Mouse (Mus musculus) intestine, embryonic 15.5 days (tissue): ENCODE data around the gene Ugt1a7c. TPM values are rescaled to one million over a fixed set of nuclear protein-coding genes. Genes with fewer than 3 reads are reported as not detected.
"Not testable (repeated sequence)": the region's sequence is repeated elsewhere in the genome, so short reads cannot be mapped to it uniquely, and the experiment has no call there.

Source experiments
- ATAC-seq: fragments of 200-750 bp; cut with Nextera tagmentation; 2 replicates; pipeline ENCODE4 v1.8.0; 2017; ENCODE audit warnings: moderate TSS enrichment, moderate library complexity
- H3K27ac ChIP-seq: fragments of 300-500 bp; sonication (generic); 2 replicates; pipeline ENCODE4 v1.5.1; 2015; ENCODE audit warnings: mild to moderate bottlenecking, inconsistent platforms
- H3K27me3 ChIP-seq: fragments of 300-500 bp; sonication (generic); replicated peaks from 2 replicates; pipeline ENCODE4 v1.6.1; 2015; ENCODE audit warnings: inconsistent platforms
- H3K36me3 ChIP-seq: fragments of 300-500 bp; sonication (generic); 2 replicates; pipeline ENCODE4 v1.6.1; 2015; ENCODE audit warnings: inconsistent platforms
- H3K4me1 ChIP-seq: fragments of 300-500 bp; sonication (generic); replicated peaks from 2 replicates; pipeline ENCODE4 v1.6.1; 2015; ENCODE audit warnings: inconsistent platforms
- H3K4me2 ChIP-seq: fragments of 300-500 bp; sonication (generic); replicated peaks from 2 replicates; pipeline ENCODE4 v1.6.1; 2015; ENCODE audit warnings: mild to moderate bottlenecking, inconsistent platforms
- H3K4me3 ChIP-seq: fragments of 300-500 bp; sonication (generic); replicated peaks from 2 replicates; pipeline ENCODE4 v1.5.1; 2015; ENCODE audit warnings: inconsistent platforms
- H3K9ac ChIP-seq: fragments of 300-500 bp; sonication (generic); 2 replicates; pipeline ENCODE4 v1.6.1; 2015; ENCODE audit warnings: inconsistent platforms
- H3K9me3 ChIP-seq: fragments of 300-500 bp; sonication (generic); 2 replicates; pipeline ENCODE4 v1.6.1; 2016; ENCODE audit warnings: inconsistent platforms
- WGBS: fragments of 180-500 bp; shearing (Covaris S2); methylation state at CpG from one replicate; pipeline ENCODE4 v1.1.7; 2015; 5-methylcytosine and 5-hydroxymethylcytosine counted together
- polyA plus RNA-seq: library from polyadenylated mRNA; unstranded; fragments of >200 nt; fragmentation: Nextera tagmentation; extraction: Ambion mirVana; gene quantifications from 2 replicates; pipeline ENCODE4 v1.2.1, GENCODE M21; 2015

Gene Ugt1a7c
- polyA plus RNA-seq, 1 experiment from 2014 or later, result 49.1 TPM

DNA sequence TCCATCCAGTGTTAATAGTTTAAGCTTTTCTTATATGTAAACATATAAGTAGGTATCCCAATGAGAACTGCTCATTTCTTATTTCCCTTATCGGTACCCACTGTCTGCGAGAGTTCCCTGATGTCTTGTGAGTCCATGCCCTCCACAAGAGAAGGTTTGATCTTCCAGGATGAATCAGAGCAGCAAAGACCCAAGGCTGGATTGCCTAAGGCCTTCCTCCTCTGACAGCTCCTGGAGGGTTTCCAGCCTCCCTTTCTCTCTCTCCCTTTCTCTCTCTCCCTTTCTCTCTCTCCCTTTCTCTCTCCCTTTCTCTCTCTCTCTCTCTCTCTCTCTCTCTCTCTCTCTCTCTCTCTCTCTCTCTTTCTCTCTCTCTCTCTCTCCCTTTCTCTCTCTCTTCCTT is 34.2 kb downstream of the Ugt1a7c start:
- ATAC-seq, H3K9me3 ChIP-seq, H3K27me3 ChIP-seq, H3K27ac ChIP-seq, H3K4me1 ChIP-seq, H3K36me3 ChIP-seq, H3K9ac ChIP-seq, H3K4me3 ChIP-seq, H3K4me2 ChIP-seq: not testable (repeated sequence)
- WGBS, result 79% methylated on average over 2 of the region's 2 CpGs

DNA sequence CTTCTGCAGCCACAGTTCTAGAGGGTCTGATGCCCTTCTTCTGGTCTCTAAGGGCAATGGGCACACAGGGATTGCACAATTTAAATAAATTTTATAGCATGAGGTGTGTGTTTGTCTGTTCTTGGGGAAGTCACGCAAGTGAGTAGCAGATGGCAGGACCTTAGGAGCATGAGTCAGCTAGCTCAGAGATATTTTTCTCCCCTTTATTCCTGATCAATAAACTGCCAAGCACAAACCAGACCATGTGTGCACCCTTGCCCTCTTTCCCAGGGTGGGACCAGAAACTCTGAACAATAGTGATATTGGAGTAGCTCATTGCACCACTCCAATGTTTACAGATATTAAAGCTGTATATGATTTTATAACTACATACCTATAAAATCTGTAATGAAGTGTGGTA is 35.4 kb downstream of the Ugt1a7c start:
- ATAC-seq, result peak; percentile 67

DNA sequence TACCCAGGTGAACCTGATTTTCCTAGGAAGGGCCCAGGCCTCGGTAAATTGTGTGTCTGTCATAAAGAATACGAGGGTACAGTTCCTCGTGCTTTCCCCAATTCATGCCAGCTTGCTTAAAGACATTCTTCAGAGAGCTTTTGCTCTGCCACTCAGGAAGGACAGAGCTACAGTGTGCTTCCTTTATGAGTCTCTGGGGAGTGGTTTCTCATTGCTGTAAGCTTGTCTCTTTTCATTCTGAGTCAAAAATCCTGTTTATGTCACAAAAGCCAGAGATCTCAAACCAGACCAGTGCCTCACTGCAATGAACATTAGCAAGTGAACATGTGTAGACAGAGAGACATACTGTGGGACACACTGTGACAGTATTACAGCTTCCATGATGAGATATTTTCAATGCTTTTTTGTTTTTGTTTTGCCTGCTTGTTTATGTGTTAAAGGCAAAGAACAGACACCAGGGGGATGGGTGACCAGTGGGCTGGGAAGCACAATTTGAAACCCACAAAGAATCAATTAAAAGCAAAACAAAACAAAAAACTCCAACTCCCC is 39.1 kb downstream of the Ugt1a7c start:
- WGBS, result 64% methylated on average over 3 of the region's 3 CpGs
- H3K4me2 ChIP-seq, result no peak overlapping the region
- no peaks in the 10 kb centered on the region for H3K9me3 ChIP-seq
- H3K4me3 ChIP-seq, result no peak overlapping the region
- H3K27ac ChIP-seq, result peak overlapping the region; percentile 61; the same call in 1 of the 2 replicates
- no peak overlapping the region for H3K9ac ChIP-seq
- H3K27me3 ChIP-seq, result no peaks in the 10 kb centered on the region
- H3K36me3 ChIP-seq, result no peaks in the 10 kb centered on the region
- peaks cover 10% of the 10 kb centered on the region for H3K4me1 ChIP-seq
- ATAC-seq, result no peak

More for the DNA sequence above, 35.4 kb downstream of the Ugt1a7c start:
- H3K4me3 ChIP-seq, H3K9ac ChIP-seq, H3K4me2 ChIP-seq, H3K36me3 ChIP-seq, H3K27ac ChIP-seq, H3K9me3 ChIP-seq, H3K27me3 ChIP-seq: not testable (repeated sequence)
- 59% methylated on average over 1 of the region's 1 CpGs for WGBS
- peaks cover 10% of the 10 kb centered on the region for H3K4me1 ChIP-seq

DNA sequence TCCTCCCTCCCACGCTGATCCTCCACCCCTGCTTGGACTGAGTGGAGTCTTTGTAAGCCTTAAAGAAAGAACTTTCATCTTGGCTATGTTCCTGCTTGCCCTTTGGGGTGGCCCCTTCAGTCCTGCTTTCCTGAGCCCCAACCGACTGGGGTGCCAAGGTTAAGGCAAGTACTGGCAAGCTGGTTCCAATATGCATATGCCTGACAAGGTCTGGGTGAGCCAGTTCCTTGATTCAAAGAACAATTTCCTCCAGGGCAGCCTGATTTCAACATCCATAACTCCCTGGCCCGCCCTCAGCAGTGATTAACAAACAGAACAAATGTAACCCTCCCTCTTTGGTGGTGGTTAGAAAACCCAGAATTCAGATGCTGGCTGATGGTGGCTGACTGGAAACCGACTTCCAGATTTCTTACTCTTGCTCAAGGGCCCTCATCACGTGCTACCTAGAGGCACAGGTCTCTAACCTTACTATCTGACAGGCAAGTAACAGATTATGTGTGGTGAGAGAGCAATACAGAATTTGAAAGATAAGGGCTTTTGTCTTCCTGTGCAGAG is 39.7 kb downstream of the Ugt1a7c start, which contains the start of gene Ugt1a6a:
Gene Ugt1a6a, plus strand, starts transcription at position 353 of the 555 bp plus-strand sequence.
- not testable (repeated sequence) for H3K36me3 ChIP-seq, H3K9me3 ChIP-seq, H3K4me2 ChIP-seq, H3K4me3 ChIP-seq, H3K9ac ChIP-seq, H3K27me3 ChIP-seq
- 36% methylated on average over 4 of the region's 5 CpGs for WGBS
- ATAC-seq, result peak; percentile 56
- Histone ChIP-seq H3K4me1 (peaks cover 10% of the 10 kb centered on the region), H3K27ac (peak within 1 kb of the TSS; percentile 61; the same call in 1 of the 2 replicates)

DNA sequence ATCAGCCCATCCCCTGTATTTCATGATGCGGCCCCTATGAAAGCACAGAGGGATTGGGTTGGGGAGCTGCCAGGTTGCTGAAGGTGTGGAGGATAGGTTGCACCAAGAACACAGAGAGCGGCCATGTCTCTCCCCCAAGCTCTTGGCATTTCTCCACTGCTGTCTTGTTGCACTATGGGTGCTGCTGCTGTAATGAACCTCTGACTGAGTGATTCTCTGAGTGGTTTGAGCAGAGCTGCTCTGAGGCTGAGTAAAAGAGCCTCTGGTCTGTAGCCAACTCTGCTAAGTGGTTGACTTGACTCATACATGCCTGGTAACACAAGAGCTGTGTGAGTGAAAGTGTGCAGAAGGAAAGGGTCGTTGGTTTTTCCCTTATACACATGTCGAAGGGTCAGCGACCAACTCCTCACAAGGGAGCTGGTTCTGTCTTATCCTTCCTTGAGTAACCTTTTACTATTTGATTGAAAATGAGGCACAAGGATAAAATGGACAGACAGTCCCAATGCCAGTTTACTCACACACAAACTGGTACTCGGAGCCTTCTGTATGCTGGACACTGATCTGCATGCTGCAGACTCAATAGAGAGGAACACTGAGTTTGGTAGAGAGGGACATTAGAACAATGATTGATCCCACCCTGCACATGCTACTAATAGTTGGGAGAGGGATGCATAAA is 40.5 kb downstream of the Ugt1a7c start:
- WGBS, result 85% methylated on average over 6 of the region's 6 CpGs
- ATAC-seq, H3K27ac ChIP-seq: not testable (repeated sequence)

DNA sequence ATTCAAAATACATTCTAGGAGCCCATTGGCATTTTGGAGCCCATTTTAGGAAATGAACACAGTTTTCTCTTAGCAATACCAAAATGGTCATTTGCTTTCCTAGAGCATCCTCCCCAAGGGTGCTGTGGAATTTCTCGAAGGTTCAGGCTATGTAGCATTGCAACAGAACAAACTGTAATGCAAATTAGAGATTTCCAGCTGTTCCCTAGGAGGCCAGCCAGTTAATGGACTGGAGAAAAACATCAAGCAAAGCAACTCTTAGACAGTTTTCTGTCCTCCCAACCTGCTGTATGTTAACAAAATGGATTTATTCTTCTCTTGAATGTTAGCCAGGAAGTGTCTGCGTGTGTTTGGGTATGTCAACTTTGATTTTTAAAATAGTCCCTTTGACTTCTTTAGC is 41.8 kb downstream of the Ugt1a7c start:
- no peaks in the 10 kb centered on the region for H3K27me3 ChIP-seq
- H3K27ac ChIP-seq, result no peak overlapping the region
- 81% methylated on average over 2 of the region's 2 CpGs for WGBS
- no peak overlapping the region for H3K4me2 ChIP-seq
- H3K9ac ChIP-seq, result no peak overlapping the region
- no peaks in the 10 kb centered on the region for H3K9me3 ChIP-seq
- H3K36me3 ChIP-seq, result no peaks in the 10 kb centered on the region
- no peak overlapping the region for H3K4me3 ChIP-seq
- peaks cover 10% of the 10 kb centered on the region for H3K4me1 ChIP-seq
- ATAC-seq, result no peak

More for the DNA sequence above, 40.5 kb downstream of the Ugt1a7c start:
- H3K27me3 ChIP-seq, H3K36me3 ChIP-seq, H3K4me3 ChIP-seq, H3K9ac ChIP-seq, H3K9me3 ChIP-seq, H3K4me2 ChIP-seq: not testable (repeated sequence)
- peaks cover 10% of the 10 kb centered on the region for H3K4me1 ChIP-seq

DNA sequence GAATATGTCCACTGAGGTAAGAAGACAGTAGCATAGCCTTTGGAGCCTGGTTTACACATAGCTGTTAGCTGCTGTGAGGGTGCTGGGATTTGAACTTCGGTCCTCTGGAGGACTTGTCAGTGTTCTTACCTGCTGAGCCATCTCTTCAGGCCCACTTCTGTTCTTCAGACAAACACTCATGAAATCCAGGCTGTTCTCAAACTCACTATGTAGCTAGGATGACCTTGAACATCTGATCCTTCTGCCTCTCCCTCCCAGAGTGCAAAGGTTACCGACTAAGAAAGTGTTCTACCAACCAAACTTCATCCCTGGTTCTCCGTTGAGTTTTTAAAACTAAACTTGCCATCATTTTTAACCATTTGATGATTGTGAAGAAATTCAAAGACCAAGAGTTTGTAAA is 42.4 kb downstream of the Ugt1a7c start:
- no peaks in the 10 kb centered on the region for H3K9me3 ChIP-seq
- no peak overlapping the region for H3K27ac ChIP-seq
- no peak overlapping the region for H3K4me3 ChIP-seq
- no peak overlapping the region for H3K4me2 ChIP-seq
- 74% methylated on average over 3 of the region's 3 CpGs for WGBS
- no peaks in the 10 kb centered on the region for H3K27me3 ChIP-seq
- H3K9ac ChIP-seq, result no peak overlapping the region
- H3K4me1 ChIP-seq, result peaks cover 10% of the 10 kb centered on the region
- H3K36me3 ChIP-seq, result no peaks in the 10 kb centered on the region
- no peak for ATAC-seq

DNA sequence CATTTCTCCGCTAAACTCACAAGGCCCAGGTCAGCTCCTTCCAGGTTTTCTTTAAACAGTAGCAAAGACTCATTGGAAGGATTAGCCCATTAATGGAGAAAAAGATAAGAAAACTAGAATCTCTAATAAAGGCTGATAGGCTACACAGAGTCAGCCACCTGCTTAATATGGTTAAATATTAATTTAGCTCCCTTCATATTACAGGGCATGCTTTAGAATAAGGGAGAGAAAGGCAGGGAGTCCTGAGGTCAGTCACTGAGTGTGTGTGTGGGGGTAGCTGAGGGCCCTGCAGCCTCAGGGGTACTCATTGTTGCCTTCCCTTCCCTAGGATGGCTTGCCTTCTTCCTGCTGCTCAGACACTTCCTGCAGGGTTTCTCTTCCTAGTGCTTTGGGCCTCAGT is 43.3 kb downstream of the Ugt1a7c start:
- H3K27ac ChIP-seq, result no peak overlapping the region
- no peaks in the 10 kb centered on the region for H3K36me3 ChIP-seq
- WGBS, result 64% methylated on average over 1 of the region's 1 CpGs
- H3K9ac ChIP-seq, result no peak overlapping the region
- peaks cover 10% of the 10 kb centered on the region for H3K4me1 ChIP-seq
- no peaks in the 10 kb centered on the region for H3K27me3 ChIP-seq
- H3K9me3 ChIP-seq, result no peaks in the 10 kb centered on the region
- ATAC-seq, result peak; percentile 61
- no peak overlapping the region for H3K4me2 ChIP-seq
- H3K4me3 ChIP-seq, result no peak overlapping the region

DNA sequence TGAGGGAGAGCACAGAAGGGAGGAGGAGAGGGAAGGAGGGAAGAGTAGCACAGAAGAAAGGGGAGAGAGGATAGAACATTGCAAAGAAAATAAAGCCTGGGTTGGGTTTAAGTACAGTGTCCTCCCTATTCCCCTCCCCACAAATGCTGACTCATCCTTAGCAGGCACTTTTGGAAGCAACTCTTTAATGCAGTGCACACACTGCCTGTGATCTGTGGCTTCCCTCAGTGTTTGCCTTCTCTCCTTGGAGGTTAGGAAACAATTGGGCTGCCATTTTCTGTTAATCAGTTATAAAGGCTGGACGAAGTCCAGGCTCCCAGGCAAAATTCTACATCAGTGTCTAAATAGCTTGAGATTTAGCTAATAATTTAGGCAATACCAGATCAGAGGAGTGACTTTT is 45.6 kb downstream of the Ugt1a7c start:
- not testable (repeated sequence) for H3K4me3 ChIP-seq, H3K4me1 ChIP-seq, H3K36me3 ChIP-seq, H3K4me2 ChIP-seq, H3K27ac ChIP-seq, H3K9me3 ChIP-seq, H3K9ac ChIP-seq, H3K27me3 ChIP-seq
- ATAC-seq, result peak; percentile 80
- WGBS, result 51% methylated on average over 1 of the region's 1 CpGs

DNA sequence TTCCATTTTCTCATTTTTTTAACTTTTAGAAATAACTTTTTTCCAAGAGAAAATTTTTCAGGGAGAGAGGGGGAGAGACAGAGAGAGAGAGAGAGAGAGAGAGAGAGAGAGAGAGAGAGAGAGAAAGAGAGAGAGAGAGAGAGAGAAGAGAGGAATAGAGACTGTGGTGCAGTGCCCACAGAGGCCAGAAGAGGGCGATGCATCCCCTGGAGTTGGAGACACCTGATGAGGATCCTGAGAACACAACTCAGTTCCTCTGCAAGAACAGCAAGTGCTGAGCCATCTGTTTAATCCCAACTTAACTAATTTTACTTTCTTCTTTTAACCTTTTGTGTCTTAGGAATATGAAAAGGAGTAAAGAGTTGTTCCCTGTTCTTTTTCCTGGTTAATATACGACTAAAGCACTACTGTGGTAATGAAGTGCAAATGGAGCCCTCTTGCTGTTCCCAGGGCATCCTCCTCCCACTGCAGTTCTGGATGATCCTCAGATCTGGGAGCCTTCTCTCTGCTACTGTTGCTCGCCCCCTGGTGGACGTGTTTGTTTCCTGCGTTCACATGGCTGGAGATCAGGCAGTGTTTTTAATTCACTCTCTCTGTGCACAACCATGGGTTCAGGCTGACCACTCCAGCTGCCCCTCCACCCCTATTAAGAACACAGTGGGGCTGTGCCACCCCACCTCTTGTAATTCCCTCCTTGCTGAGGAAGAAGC is 49.3 kb downstream of the Ugt1a7c start:
- H3K9me3 ChIP-seq, H3K4me3 ChIP-seq, H3K36me3 ChIP-seq, H3K4me2 ChIP-seq, H3K9ac ChIP-seq, H3K4me1 ChIP-seq, H3K27me3 ChIP-seq, H3K27ac ChIP-seq: not testable (repeated sequence)
- WGBS, result 3% methylated on average over 5 of the region's 5 CpGs
- peak; percentile 39 for ATAC-seq

DNA sequence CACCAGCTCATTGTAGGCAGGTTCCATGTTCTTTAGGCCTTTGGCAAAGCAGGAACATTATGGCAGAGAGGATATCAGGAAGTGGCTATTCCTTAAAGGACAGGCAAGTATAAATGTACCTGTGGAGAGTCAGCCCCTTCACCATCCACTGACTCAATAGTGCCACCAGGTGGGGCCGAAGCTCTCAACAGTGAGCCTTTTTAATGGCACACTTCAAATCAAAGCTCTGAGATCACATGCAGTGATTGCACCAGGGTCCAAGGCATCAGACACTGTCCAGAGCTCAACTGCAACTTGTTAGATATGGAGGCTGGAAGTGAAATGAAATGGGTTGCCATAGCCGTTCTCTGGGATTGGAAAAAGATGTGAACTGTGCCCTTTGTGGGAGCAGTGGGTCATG is 50.4 kb downstream of the Ugt1a7c start:
- H3K4me3 ChIP-seq, H3K9ac ChIP-seq, ATAC-seq, H3K27ac ChIP-seq, H3K4me1 ChIP-seq, H3K27me3 ChIP-seq, H3K36me3 ChIP-seq, H3K9me3 ChIP-seq, H3K4me2 ChIP-seq: not testable (repeated sequence)
- 70% methylated on average over 2 of the region's 2 CpGs for WGBS

DNA sequence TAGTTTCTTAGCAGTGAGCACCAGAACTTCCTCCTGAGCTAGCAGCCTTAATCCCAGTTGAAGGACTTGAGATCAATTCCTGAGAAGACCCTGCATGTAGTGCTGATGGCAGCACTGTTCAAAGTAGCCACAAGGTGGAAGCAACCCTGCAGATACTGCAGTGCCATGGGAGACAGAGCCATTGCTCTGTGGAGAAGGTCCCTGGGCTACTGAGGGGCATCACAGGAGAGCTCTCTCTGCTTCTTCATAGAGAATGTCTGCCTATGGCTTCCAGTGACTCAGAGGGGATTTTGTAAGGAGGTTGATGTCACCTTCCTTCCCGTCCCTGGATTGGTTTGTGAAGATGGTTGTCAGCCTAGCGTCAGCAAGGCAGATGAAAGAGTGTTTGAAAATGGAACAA is 55.3 kb downstream of the Ugt1a7c start:
- 82% methylated on average over 2 of the region's 2 CpGs for WGBS
- ATAC-seq, result 0 out of 2 replicates have a peak, but pooled peaks have one; percentile 41

More for the DNA sequence above, 55.3 kb downstream of the Ugt1a7c start:
- H3K9ac ChIP-seq, H3K27ac ChIP-seq, H3K36me3 ChIP-seq, H3K9me3 ChIP-seq, H3K4me2 ChIP-seq, H3K27me3 ChIP-seq, H3K4me1 ChIP-seq, H3K4me3 ChIP-seq: not testable (repeated sequence)
